Mouse (Mus musculus) megakaryocyte progenitor cell, adult 5-6 weeks (primary cell): ENCODE measurements around the gene Cdk11b. TPM values are rescaled to one million over a fixed set of nuclear protein-coding genes. Genes with fewer than 3 reads are reported as not detected.

Source experiments
- ATAC-seq: replicated peaks from 2 replicates; pipeline ENCODE4 v1.8.0; 2016; ENCODE audit warnings: mild to moderate bottlenecking, moderate TSS enrichment, inconsistent platforms; ENCODE audit not compliant: poor library complexity
- total RNA-seq, 2 experiments: library from RNA; stranded (forward) in 1 of 2; stranded (reverse) in 1 of 2; fragments of 157-497, 149-512 nt in 1 of 2; fragments of 200-1000 nt in 1 of 2; gene quantifications; 2 replicates each; pipeline versions ENCODE4 v1.2.3 to v1.2.4; 2015 to 2017

The Cdk11b gene
- 34.5 and 39.3 TPM in 2 replicates for total RNA-seq (2015)
- 50.7 and 56.0 TPM in 2 replicates for total RNA-seq (2017)

- ATAC-seq, result peak; percentile 98
Measured at GRCm38 (mm10) chr4:155624338-155625291, at the start of gene Cdk11b. Gene Cdk11b, plus strand, starts transcription at chr4:155624854.

- peak; percentile 82 for ATAC-seq
Measured at GRCm38 (mm10) chr4:155574931-155575330, 49.7 kb upstream of the Cdk11b start.

- no peak for ATAC-seq
Measured at GRCm38 (mm10) chr4:155575521-155575920, 49.1 kb upstream of the Cdk11b start.

- no peak for ATAC-seq
Measured at GRCm38 (mm10) chr4:155577132-155577531, 47.5 kb upstream of the Cdk11b start.

- ATAC-seq, result no peak
Measured at GRCm38 (mm10) chr4:155577741-155578140, 46.9 kb upstream of the Cdk11b start.

- ATAC-seq, result no peak
Measured at GRCm38 (mm10) chr4:155578336-155579125, 46.1 kb upstream of the Cdk11b start.

GRCm38 (mm10) chr4:155580420-155580819 lies 44.2 kb upstream of the Cdk11b start:
- ATAC-seq, result peak; percentile 77

- ATAC-seq, result peak; percentile 81
Measured at GRCm38 (mm10) chr4:155582279-155582905, 42.3 kb upstream of the Cdk11b start.

- no peak for ATAC-seq
Measured at GRCm38 (mm10) chr4:155589356-155589755, 35.3 kb upstream of the Cdk11b start.

- no peak for ATAC-seq
Measured at GRCm38 (mm10) chr4:155591012-155591719, 33.5 kb upstream of the Cdk11b start.

- ATAC-seq, result no peak
Measured at GRCm38 (mm10) chr4:155593780-155594179, 30.9 kb upstream of the Cdk11b start.

GRCm38 (mm10) chr4:155595777-155596176 lies 28.9 kb upstream of the Cdk11b start:
- ATAC-seq, result no peak

GRCm38 (mm10) chr4:155596606-155597005 lies 28.0 kb upstream of the Cdk11b start:
- peak; percentile 56 for ATAC-seq

- ATAC-seq, result no peak
Measured at GRCm38 (mm10) chr4:155598536-155598935, 26.1 kb upstream of the Cdk11b start.

GRCm38 (mm10) chr4:155599901-155600825 lies 24.5 kb upstream of the Cdk11b start:
- no peak for ATAC-seq

GRCm38 (mm10) chr4:155601091-155601996 lies 23.3 kb upstream of the Cdk11b start, which contains the start of gene Slc35e2:
Gene Slc35e2, plus strand, starts transcription at chr4:155601416.
- peak; percentile 76 for ATAC-seq

- ATAC-seq, result no peak
Measured at GRCm38 (mm10) chr4:155601997-155602456, 22.6 kb upstream of the Cdk11b start.

GRCm38 (mm10) chr4:155602753-155603152 lies 21.9 kb upstream of the Cdk11b start:
- peak; percentile 17 for ATAC-seq
